Mouse (Mus musculus) neural tube, embryonic 11.5 days (tissue): ENCODE results near the gene Gnl3. TPM values are rescaled to one million over a fixed set of nuclear protein-coding genes. Genes with fewer than 3 reads are reported as not detected.

Experiments used
- ATAC-seq: fragments of 200-750 bp; cut with Nextera tagmentation; 2 replicates; pipeline ENCODE4 v1.8.0; 2017; ENCODE audit warnings: moderate number of reproducible peaks, mild to moderate bottlenecking, moderate TSS enrichment, moderate library complexity; ENCODE audit not compliant: insufficient read depth, low FRiP score, low TSS enrichment
- DNase-seq: peaks from one replicate; pipeline ENCODE4 v3.0.0-alpha.2; 2015; ENCODE audit warnings: low spot score
- H3K27ac ChIP-seq: fragments of 300-500 bp; sonication (generic); 2 replicates; pipeline ENCODE4 v1.5.1; 2014; ENCODE audit warnings: low read depth, mild to moderate bottlenecking, low read length
- H3K27me3 ChIP-seq: fragments of 300-500 bp; sonication (generic); 2 replicates; pipeline ENCODE4 v1.6.1; 2014; ENCODE audit warnings: mild to moderate bottlenecking, low read length, mixed read lengths; ENCODE audit not compliant: control insufficient read depth, insufficient read depth
- H3K36me3 ChIP-seq: fragments of 300-500 bp; sonication (generic); 2 replicates; pipeline ENCODE4 v1.6.1; 2014; ENCODE audit warnings: mild to moderate bottlenecking, low read length, moderate library complexity, mixed read lengths; ENCODE audit not compliant: control insufficient read depth, insufficient read depth
- H3K4me1 ChIP-seq: fragments of 300-500 bp; sonication (generic); 2 replicates; pipeline ENCODE4 v1.6.1; 2014; ENCODE audit warnings: low read length, mixed read lengths; ENCODE audit not compliant: control insufficient read depth, insufficient read depth
- H3K4me2 ChIP-seq: fragments of 300-500 bp; sonication (generic); 2 replicates; pipeline ENCODE4 v1.6.1; 2014; ENCODE audit warnings: low read depth, mild to moderate bottlenecking, moderate library complexity
- H3K4me3 ChIP-seq: fragments of 300-500 bp; sonication (generic); 2 replicates; pipeline ENCODE4 v1.5.1; 2014; ENCODE audit warnings: low read depth, low read length
- H3K9ac ChIP-seq: fragments of 300-500 bp; sonication (generic); 2 replicates; pipeline ENCODE4 v1.6.1; 2014; ENCODE audit warnings: mild to moderate bottlenecking, low read length
- H3K9me3 ChIP-seq: fragments of 300-500 bp; sonication (generic); 2 replicates; pipeline ENCODE4 v1.6.1; 2016; ENCODE audit warnings: low read length; ENCODE audit not compliant: control insufficient read depth
- WGBS: fragments of 180-500 bp; shearing (Covaris S2); extraction: QIAGEN DNeasy Blood & Tissue Kit; methylation state at CpG from one replicate; pipeline ENCODE4 v1.1.7; 2014; 5-methylcytosine and 5-hydroxymethylcytosine counted together
- polyA plus RNA-seq: library from polyadenylated mRNA; unstranded; fragments of >200 nt; fragmentation: Nextera tagmentation; extraction: Ambion mirVana; gene quantifications from 2 replicates; pipeline ENCODE4 v1.2.1, GENCODE M21; 2014

The Gnl3 gene
- 101 and 107 TPM in 2 replicates for polyA plus RNA-seq

- Histone ChIP-seq H3K4me1 (peaks cover 14% of the 10 kb centered on the region), H3K9ac (peak within 1 kb of the TSS; percentile 96), H3K36me3 (peaks cover 14% of the 10 kb centered on the region), H3K27me3 (no peaks in the 10 kb centered on the region), H3K9me3 (no peaks in the 10 kb centered on the region), H3K4me2 (peak within 1 kb of the TSS; percentile 61), H3K27ac (peak within 1 kb of the TSS; percentile 99), H3K4me3 (peak within 1 kb of the TSS; percentile 73)
- under 1% methylated on average over 41 of the region's 53 CpGs for WGBS
- DNase-seq (peak; percentile 97), ATAC-seq (peak; percentile 91)
Observed at GRCm38 (mm10) chr14:31018860-31019291, at the start of gene Gnl3, which contains the start of gene Pbrm1. Gnl3 (minus strand) TSS chr14:31019152. Pbrm1 (plus strand) TSS chr14:31019138.

GRCm38 (mm10) chr14:31062277-31062676 lies 43.3 kb upstream of the Gnl3 start:
- Histone ChIP-seq H3K36me3 (peaks cover 18% of the 10 kb centered on the region), H3K9ac (no peak overlapping the region)

GRCm38 (mm10) chr14:31045817-31046216 lies 26.9 kb upstream of the Gnl3 start:
- no peaks in the 10 kb centered on the region for H3K4me1 ChIP-seq
- 87% methylated on average over 1 of the region's 1 CpGs for whole genome bisulfite sequencing
- H3K9ac ChIP-seq, result no peak overlapping the region
- peaks cover 18% of the 10 kb centered on the region for H3K36me3 ChIP-seq
- H3K27ac ChIP-seq, result no peak overlapping the region
- H3K4me3 ChIP-seq, result no peak overlapping the region
- no peaks in the 10 kb centered on the region for H3K9me3 ChIP-seq
- no peaks in the 10 kb centered on the region for H3K27me3 ChIP-seq
- DNase-seq, result no peak
- H3K4me2 ChIP-seq, result no peak overlapping the region
- ATAC-seq, result no peak

More at GRCm38 (mm10) chr14:31062277-31062676, 43.3 kb upstream of the Gnl3 start:
- H3K27me3 ChIP-seq, result no peaks in the 10 kb centered on the region
- no peak for ATAC-seq
- H3K4me2 ChIP-seq, result no peak overlapping the region
- no peak overlapping the region for H3K27ac ChIP-seq
- H3K9me3 ChIP-seq, result no peaks in the 10 kb centered on the region
- DNase-seq, result no peak
- 64% methylated on average over 1 of the region's 1 CpGs for WGBS
- no peak overlapping the region for H3K4me3 ChIP-seq
- no peaks in the 10 kb centered on the region for H3K4me1 ChIP-seq

- Histone ChIP-seq H3K9me3 (no peaks in the 10 kb centered on the region), H3K27ac (no peak overlapping the region), H3K9ac (no peak overlapping the region), H3K27me3 (no peaks in the 10 kb centered on the region), H3K4me2 (no peak overlapping the region), H3K36me3 (peaks cover 15% of the 10 kb centered on the region), H3K4me3 (no peak overlapping the region), H3K4me1 (no peaks in the 10 kb centered on the region)
- 91% methylated on average over 5 of the region's 5 CpGs for WGBS
- ATAC-seq, result no peak
- DNase-seq, result no peak
Observed at GRCm38 (mm10) chr14:31045296-31045695, 26.3 kb upstream of the Gnl3 start.

GRCm38 (mm10) chr14:31025785-31026184 lies 6.8 kb upstream of the Gnl3 start:
- Histone ChIP-seq H3K36me3 (peaks cover 22% of the 10 kb centered on the region), H3K9me3 (no peaks in the 10 kb centered on the region), H3K9ac (no peak overlapping the region), H3K27me3 (no peaks in the 10 kb centered on the region), H3K4me2 (no peak overlapping the region), H3K4me1 (no peaks in the 10 kb centered on the region), H3K27ac (no peak overlapping the region), H3K4me3 (no peak overlapping the region)
- no peak for DNase-seq
- WGBS, result 81% methylated on average over 3 of the region's 3 CpGs
- ATAC-seq, result no peak

- H3K4me1 ChIP-seq, result peaks cover 11% of the 10 kb centered on the region
- 79% methylated on average over 1 of the region's 1 CpGs for WGBS
- H3K4me2 ChIP-seq, result no peak overlapping the region
- ATAC-seq (no peak), DNase-seq (no peak)
- H3K9ac ChIP-seq, result no peak overlapping the region
- no peaks in the 10 kb centered on the region for H3K27me3 ChIP-seq
- no peak overlapping the region for H3K27ac ChIP-seq
- H3K9me3 ChIP-seq, result no peaks in the 10 kb centered on the region
- peaks cover 18% of the 10 kb centered on the region for H3K36me3 ChIP-seq
- H3K4me3 ChIP-seq, result no peak overlapping the region
Observed at GRCm38 (mm10) chr14:31022579-31022978, 3.6 kb upstream of the Gnl3 start.

GRCm38 (mm10) chr14:31019331-31020205 lies 616 bp upstream of the Gnl3 start:
- Histone ChIP-seq H3K27ac (peak overlapping the region; percentile 99), H3K9me3 (no peaks in the 10 kb centered on the region), H3K36me3 (peaks cover 15% of the 10 kb centered on the region), H3K27me3 (no peaks in the 10 kb centered on the region), H3K4me3 (peak overlapping the region; percentile 73), H3K4me1 (peaks cover 14% of the 10 kb centered on the region), H3K9ac (peak overlapping the region; percentile 96), H3K4me2 (peak overlapping the region; percentile 61)
- DNase-seq, result peak; percentile 88
- WGBS, result 8% methylated on average over 42 of the region's 56 CpGs
- ATAC-seq, result peak; percentile 95

GRCm38 (mm10) chr14:31017854-31018253 lies 1.1 kb downstream of the Gnl3 start:
- Histone ChIP-seq H3K27me3 (no peaks in the 10 kb centered on the region), H3K36me3 (peaks cover 14% of the 10 kb centered on the region), H3K4me2 (peak overlapping the region; percentile 61), H3K27ac (no peak overlapping the region), H3K9me3 (no peaks in the 10 kb centered on the region), H3K4me3 (peak overlapping the region; percentile 73), H3K4me1 (peaks cover 14% of the 10 kb centered on the region), H3K9ac (peak overlapping the region; percentile 96)
- 0% methylated on average over 2 of the region's 2 CpGs for WGBS
- no peak for ATAC-seq
- DNase-seq, result peak; percentile 22

- Histone ChIP-seq H3K9me3 (no peaks in the 10 kb centered on the region), H3K4me1 (peaks cover 14% of the 10 kb centered on the region), H3K9ac (no peak overlapping the region), H3K4me3 (no peak overlapping the region), H3K36me3 (peaks cover 26% of the 10 kb centered on the region), H3K27me3 (no peaks in the 10 kb centered on the region), H3K27ac (no peak overlapping the region), H3K4me2 (no peak overlapping the region)
- ATAC-seq (no peak), DNase-seq (no peak)
- 89% methylated on average over 1 of the region's 1 CpGs for WGBS
Observed at GRCm38 (mm10) chr14:31016063-31016462, 2.9 kb downstream of the Gnl3 start.
